Mouse (Mus musculus): Measurements from ENCODE around the gene Hspa5. TPM values are rescaled to one million over a fixed set of nuclear protein-coding genes. Genes with fewer than 3 reads are reported as not detected.

Gene Hspa5
- polyA plus RNA-seq, 2 experiments: 253 to 479 TPM

- Histone ChIP-seq H3K9me3 (ENCODE audit: control insufficient read depth, low read length) (no peaks in the 10 kb centered on the region), H3K9ac (replicated peaks) (peak overlapping the region; percentile 23), H3K4me3 (ENCODE audit: insufficient read depth in 1 of 2, low read depth in 2 of 2, low read length in 2 of 2) (no peak overlapping the region), H3K4me2 (ENCODE audit: low read depth) (peak overlapping the region; percentile 45), H3K27me3 (ENCODE audit: control insufficient read depth, insufficient read depth, low read length) (no peaks in the 10 kb centered on the region), H3K27ac (peak overlapping the region; percentile 80), H3K36me3 (replicated peaks; ENCODE audit: control insufficient read depth, insufficient read depth, low read depth) (no peaks in the 10 kb centered on the region), H3K4me1 (replicated peaks; ENCODE audit: control insufficient read depth in 2 of 2, insufficient read depth in 2 of 2, low read length in 1 of 2) (peaks cover 23 to 25% of the 10 kb centered on the region in 2 experiments)
- TF ChIP-seq EP300 (IDR thresholded peaks at IDR 0.05; ENCODE audit: low read depth): peak; percentile 91
- no peak for TF ChIP-seq CTCF (IDR thresholded peaks at IDR 0.05; ENCODE audit: low read depth)
- WGBS (ENCODE audit: insufficient replicate concordance): 26% methylated on average over 2 of the region's 2 CpGs
- ATAC-seq (ENCODE audit: insufficient read depth) (peak; percentile 94), DNase-seq (ENCODE audit: low read depth in 3 of 3, low spot score in 3 of 3) (peak in 2 of 3 experiments; percentile 56 to 72)
Measured at GRCm38 (mm10) chr2:34762174-34762573, 9.6 kb upstream of the Hspa5 start.

GRCm38 (mm10) chr2:34762872-34763271 lies 8.9 kb upstream of the Hspa5 start:
- Histone ChIP-seq H3K9ac (replicated peaks) (peak overlapping the region; percentile 16), H3K4me2 (ENCODE audit: low read depth) (peak overlapping the region; percentile 3; the same call in 1 of the 2 replicates), H3K9me3 (ENCODE audit: control insufficient read depth, low read length) (no peaks in the 10 kb centered on the region), H3K27me3 (ENCODE audit: control insufficient read depth, insufficient read depth, low read length) (no peaks in the 10 kb centered on the region), H3K4me3 (ENCODE audit: insufficient read depth in 1 of 2, low read depth in 2 of 2, low read length in 2 of 2) (no peak overlapping the region), H3K4me1 (replicated peaks; ENCODE audit: control insufficient read depth in 2 of 2, insufficient read depth in 2 of 2, low read length in 1 of 2) (peaks cover 23 to 25% of the 10 kb centered on the region in 2 experiments), H3K27ac (peak overlapping the region; percentile 80), H3K36me3 (replicated peaks; ENCODE audit: control insufficient read depth, insufficient read depth, low read depth) (no peaks in the 10 kb centered on the region)
- no peak for DNase-seq (ENCODE audit: low read depth in 3 of 3, low spot score in 3 of 3)
- TF ChIP-seq EP300 (IDR thresholded peaks at IDR 0.05; ENCODE audit: low read depth): no peak
- no peak for TF ChIP-seq CTCF (IDR thresholded peaks at IDR 0.05; ENCODE audit: low read depth)
- no peak for ATAC-seq (ENCODE audit: insufficient read depth)
- WGBS (ENCODE audit: insufficient replicate concordance): 46% methylated on average over 2 of the region's 2 CpGs

DNA sequence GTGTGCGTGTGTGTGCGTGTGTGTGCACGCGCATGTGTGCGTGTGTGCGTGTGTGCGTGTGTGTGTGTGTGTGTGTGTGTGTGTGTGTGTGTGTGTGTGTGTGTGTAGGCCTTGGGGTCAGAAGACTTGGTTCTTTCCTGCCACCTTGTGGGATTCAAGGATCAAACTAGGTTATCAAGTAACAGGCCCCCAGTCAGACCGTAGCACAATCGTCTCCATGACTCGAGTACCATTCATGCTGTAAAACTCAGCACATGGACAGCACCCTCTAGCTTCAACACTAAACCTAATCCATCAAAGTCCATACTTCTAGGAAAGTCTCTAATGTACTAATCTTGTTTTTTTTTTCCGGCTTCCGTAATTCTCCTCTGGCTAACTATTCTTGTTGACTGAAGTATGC lies 7.0 kb upstream of the Hspa5 start:
- Histone ChIP-seq H3K9ac (replicated peaks) (no peak overlapping the region), H3K27ac (no peak overlapping the region), H3K9me3 (ENCODE audit: control insufficient read depth, low read length) (no peaks in the 10 kb centered on the region), H3K36me3 (replicated peaks; ENCODE audit: control insufficient read depth, insufficient read depth, low read depth) (no peaks in the 10 kb centered on the region), H3K4me2 (ENCODE audit: low read depth) (no peak overlapping the region), H3K4me1 (replicated peaks; ENCODE audit: control insufficient read depth in 2 of 2, insufficient read depth in 2 of 2, low read length in 1 of 2) (peaks cover 23 to 25% of the 10 kb centered on the region in 2 experiments), H3K4me3 (ENCODE audit: insufficient read depth in 1 of 2, low read depth in 2 of 2, low read length in 2 of 2) (no peak overlapping the region), H3K27me3 (ENCODE audit: control insufficient read depth, insufficient read depth, low read length) (no peaks in the 10 kb centered on the region)
- WGBS (ENCODE audit: insufficient replicate concordance): 68% methylated on average over 12 of the region's 12 CpGs
- DNase-seq (ENCODE audit: low read depth in 3 of 3, low spot score in 3 of 3) (no peak), ATAC-seq (ENCODE audit: insufficient read depth) (no peak)
- TF ChIP-seq EP300 (IDR thresholded peaks at IDR 0.05; ENCODE audit: low read depth) (no peak), CTCF (IDR thresholded peaks at IDR 0.05; ENCODE audit: low read depth) (no peak)

- H3K9ac ChIP-seq (replicated peaks): no peak overlapping the region
- WGBS (ENCODE audit: insufficient replicate concordance): 74% methylated on average over 2 of the region's 2 CpGs
Measured at GRCm38 (mm10) chr2:34770049-34770448, 1.7 kb upstream of the Hspa5 start.

GRCm38 (mm10) chr2:34770951-34771350 lies 819 bp upstream of the Hspa5 start:
- Histone ChIP-seq H3K4me1 (replicated peaks; ENCODE audit: control insufficient read depth in 2 of 2, insufficient read depth in 2 of 2, low read length in 1 of 2) (peaks cover 22% of the 10 kb centered on the region in 2 experiments), H3K4me3 (ENCODE audit: insufficient read depth in 1 of 2, low read depth in 2 of 2, low read length in 2 of 2) (peak overlapping the region; percentile 86 to 91), H3K36me3 (replicated peaks; ENCODE audit: control insufficient read depth, insufficient read depth, low read depth) (peaks cover 35% of the 10 kb centered on the region), H3K27ac (peak overlapping the region; percentile 80), H3K27me3 (ENCODE audit: control insufficient read depth, insufficient read depth, low read length) (no peaks in the 10 kb centered on the region), H3K9ac (replicated peaks) (peak overlapping the region; percentile 93), H3K9me3 (ENCODE audit: control insufficient read depth, low read length) (no peaks in the 10 kb centered on the region), H3K4me2 (ENCODE audit: low read depth) (peak overlapping the region; percentile 86)
- TF ChIP-seq CTCF (IDR thresholded peaks at IDR 0.05; ENCODE audit: low read depth) (no peak), EP300 (IDR thresholded peaks at IDR 0.05; ENCODE audit: low read depth) (no peak)
- under 1% methylated on average over 6 of the region's 6 CpGs for WGBS (ENCODE audit: insufficient replicate concordance)
- ATAC-seq (ENCODE audit: insufficient read depth): no peak
- no peak for DNase-seq (ENCODE audit: low read depth in 3 of 3, low spot score in 3 of 3)

More at GRCm38 (mm10) chr2:34770049-34770448, 1.7 kb upstream of the Hspa5 start:
- Histone ChIP-seq H3K4me3 (ENCODE audit: insufficient read depth in 1 of 2, low read depth in 2 of 2, low read length in 2 of 2) (peak overlapping the region in 1 of 2 experiments; percentile 86; a peak in 1 of 4 replicates), H3K9me3 (ENCODE audit: control insufficient read depth, low read length) (no peaks in the 10 kb centered on the region), H3K27me3 (ENCODE audit: control insufficient read depth, insufficient read depth, low read length) (no peaks in the 10 kb centered on the region), H3K27ac (no peak overlapping the region; the same call in 1 of the 2 replicates), H3K36me3 (replicated peaks; ENCODE audit: control insufficient read depth, insufficient read depth, low read depth) (peaks cover 26% of the 10 kb centered on the region), H3K4me1 (replicated peaks; ENCODE audit: control insufficient read depth in 2 of 2, insufficient read depth in 2 of 2, low read length in 1 of 2) (peaks cover 15 to 18% of the 10 kb centered on the region in 2 experiments), H3K4me2 (ENCODE audit: low read depth) (peak overlapping the region; percentile 86)
- DNase-seq (ENCODE audit: low read depth in 3 of 3, low spot score in 3 of 3) (no peak), ATAC-seq (ENCODE audit: insufficient read depth) (no peak)
- TF ChIP-seq CTCF (IDR thresholded peaks at IDR 0.05; ENCODE audit: low read depth) (no peak), EP300 (IDR thresholded peaks at IDR 0.05; ENCODE audit: low read depth) (no peak)
